Mouse (Mus musculus) layer of hippocampus, postnatal 25 days (tissue): ENCODE measurements at regions not wholly inside any gene's neighbourhood (a gene's known extent, or its start where the extent isn't known, plus 50 kb on each side); places are given as distances from the start of the nearest gene placed in this dataset.
A peak's percentile ranks its signal among the peaks of the same experiment; 100 is the strongest.

Experiments used
- DNase-seq, 2 experiments: peaks; one replicate each; pipeline ENCODE4 v3.0.0; 2022; ENCODE audit warnings: mixed read lengths in 2 of 2, low spot score in 1 of 2; ENCODE audit errors: extremely low spot score in 1 of 2

DNA sequence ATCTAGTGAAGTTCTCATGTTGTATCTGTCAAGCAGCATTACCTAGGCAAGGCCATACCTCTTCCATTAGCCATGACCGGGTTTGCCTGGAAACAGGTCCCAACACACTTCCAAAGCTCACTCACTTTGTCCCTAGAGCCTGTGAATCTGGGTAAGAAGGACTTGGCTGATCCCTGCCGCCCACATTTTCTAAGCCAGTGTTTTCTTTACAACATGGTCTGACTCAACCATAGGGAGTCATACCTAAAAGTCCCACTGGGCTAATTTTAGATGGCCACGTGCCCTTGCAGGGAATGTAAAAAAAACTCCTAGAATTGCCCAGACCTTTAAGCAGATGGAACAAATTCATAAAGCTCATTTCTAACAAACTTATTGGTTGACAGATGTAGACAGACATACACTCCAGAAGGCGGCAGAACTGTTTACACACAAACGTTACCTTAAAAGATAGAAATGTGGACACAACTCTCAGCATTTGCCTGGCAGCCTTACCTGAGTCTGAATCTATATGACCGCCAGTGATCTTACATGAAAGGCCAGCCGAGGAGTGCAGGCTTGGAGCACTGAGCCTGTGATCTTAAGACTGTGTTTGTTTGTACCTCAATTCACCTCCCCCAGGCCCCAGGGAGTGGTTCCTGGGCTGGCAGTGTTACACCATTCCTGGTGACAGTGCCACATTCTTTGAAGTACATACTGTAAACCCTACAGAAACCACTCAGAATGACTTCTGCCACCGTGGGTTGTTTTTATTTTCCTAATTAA lies 356.4 kb downstream of the Hs3st3b1 start:
- DNase-seq: no peak

GRCm38 (mm10) chr11:63569785-63570479 lies 352.2 kb downstream of the Hs3st3b1 start:
- no peak for DNase-seq

- no peak for DNase-seq
Measured at GRCm38 (mm10) chr11:63570646-63571045, 351.4 kb downstream of the Hs3st3b1 start.

- DNase-seq: no peak
Measured at GRCm38 (mm10) chr11:63573271-63573670, 348.8 kb downstream of the Hs3st3b1 start.

- DNase-seq: no peak
Measured at GRCm38 (mm10) chr11:63583321-63583720, 338.8 kb downstream of the Hs3st3b1 start.

DNA sequence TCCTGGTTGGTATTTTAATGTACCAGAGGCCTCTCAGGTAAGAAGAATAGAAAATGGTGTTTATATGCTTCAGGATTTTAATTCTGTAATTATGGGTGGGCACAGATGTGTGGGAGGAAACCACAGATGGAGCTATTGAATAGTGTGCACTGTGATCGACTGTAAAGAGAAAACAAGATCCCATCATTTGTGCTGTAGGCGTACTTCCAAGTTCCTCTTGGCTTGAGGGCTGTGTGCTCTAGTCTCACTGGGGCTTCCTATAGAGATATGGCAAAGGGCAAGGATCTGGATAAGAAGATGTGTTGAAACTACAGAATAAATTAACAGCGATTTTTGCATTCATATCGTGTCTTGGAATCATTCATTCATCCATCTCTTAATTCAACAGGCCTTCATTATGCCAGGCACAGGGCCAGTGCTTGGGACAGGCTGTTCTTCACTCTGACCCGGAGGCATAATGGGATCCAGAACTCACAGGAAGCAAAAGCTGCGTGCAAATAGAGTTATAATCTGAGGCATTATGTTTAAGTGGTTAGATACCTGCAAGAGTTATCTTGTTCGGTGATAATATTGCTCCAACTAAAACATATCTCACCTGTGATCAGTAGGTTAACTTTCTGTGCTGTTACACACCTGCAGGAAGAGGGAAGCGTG lies 336.7 kb downstream of the Hs3st3b1 start:
- DNase-seq: peak in 1 of 2 experiments; percentile 8

DNA sequence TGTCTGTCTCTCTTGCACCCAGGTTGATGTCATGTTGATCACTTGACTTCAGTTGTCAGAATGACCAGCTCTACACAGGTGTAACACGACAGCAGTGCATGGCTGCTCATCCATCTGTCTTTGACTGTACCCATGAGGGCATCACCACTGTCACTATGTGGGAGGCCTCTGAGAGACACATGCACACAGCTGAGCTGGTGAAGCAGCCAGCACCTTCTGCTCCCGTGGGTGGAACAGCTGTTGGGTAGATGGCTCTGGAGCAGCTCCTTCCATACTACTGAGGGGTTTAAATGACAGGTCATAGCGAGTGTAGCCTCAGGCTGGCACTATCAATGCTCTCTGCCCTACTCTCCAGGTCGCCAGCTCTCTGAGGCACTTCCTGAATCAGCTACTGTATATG lies 301.9 kb downstream of the Hs3st3b1 start:
- no peak for DNase-seq

- DNase-seq: no peak
Measured at GRCm38 (mm10) chr11:63630336-63630735, 291.8 kb downstream of the Hs3st3b1 start.

DNA sequence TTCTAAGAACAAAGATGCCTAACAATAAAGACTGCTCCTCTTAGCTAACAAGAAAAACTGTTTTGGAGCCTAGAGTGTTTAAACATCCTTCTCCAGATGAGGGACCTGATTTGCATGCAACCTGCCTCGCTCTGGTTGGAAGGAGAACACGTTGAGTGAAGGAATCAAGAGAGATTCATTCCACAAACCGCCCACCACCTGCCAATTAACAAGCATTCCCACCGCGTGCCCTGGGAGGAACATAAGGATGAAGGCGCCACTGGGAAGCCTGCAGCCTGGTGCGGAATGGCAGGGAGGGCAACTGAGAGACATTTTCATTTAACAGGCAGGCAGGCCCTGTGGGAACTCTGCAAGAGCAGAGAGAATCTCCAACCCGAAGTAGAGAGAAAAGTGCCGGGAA lies 265.0 kb downstream of the Hs3st3b1 start:
- no peak for DNase-seq

DNA sequence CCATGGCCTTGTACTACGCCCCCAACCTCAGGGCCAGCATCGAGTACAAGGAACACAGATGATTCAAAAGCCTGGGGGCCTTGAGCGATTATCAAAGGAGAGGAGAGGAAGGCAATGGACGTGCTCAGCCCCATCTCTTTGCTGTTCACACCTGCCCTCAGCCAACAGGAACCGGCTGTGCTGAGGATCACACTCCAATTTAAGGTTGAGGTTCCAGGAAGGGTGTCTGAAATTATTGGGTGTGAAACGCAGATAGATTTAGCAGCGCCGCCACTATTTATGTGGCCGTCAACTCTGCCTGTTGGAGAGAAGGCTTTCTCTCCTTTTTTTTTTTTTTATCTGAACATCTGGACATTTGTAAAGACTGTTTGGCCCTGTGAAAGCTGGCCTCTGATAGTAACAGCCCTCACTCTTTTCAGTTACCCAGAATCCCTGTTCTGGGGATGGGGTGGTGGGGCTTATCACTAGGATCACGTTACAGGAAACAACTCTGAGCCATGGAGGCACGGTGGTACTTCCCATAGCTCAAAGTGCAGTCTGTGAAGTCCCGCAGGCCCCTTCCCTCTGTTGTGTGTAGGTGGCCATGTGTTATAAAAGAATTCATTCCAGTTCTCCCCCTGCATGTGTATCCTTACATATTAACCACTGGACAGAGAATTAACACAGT lies 256.7 kb downstream of the Hs3st3b1 start:
- DNase-seq: no peak

- DNase-seq: no peak
Measured at GRCm38 (mm10) chr11:63670477-63670876, 251.6 kb downstream of the Hs3st3b1 start.

GRCm38 (mm10) chr11:63671816-63672215 lies 250.3 kb downstream of the Hs3st3b1 start:
- no peak for DNase-seq

- DNase-seq: no peak
Measured at GRCm38 (mm10) chr11:63677921-63678320, 244.2 kb downstream of the Hs3st3b1 start.

DNA sequence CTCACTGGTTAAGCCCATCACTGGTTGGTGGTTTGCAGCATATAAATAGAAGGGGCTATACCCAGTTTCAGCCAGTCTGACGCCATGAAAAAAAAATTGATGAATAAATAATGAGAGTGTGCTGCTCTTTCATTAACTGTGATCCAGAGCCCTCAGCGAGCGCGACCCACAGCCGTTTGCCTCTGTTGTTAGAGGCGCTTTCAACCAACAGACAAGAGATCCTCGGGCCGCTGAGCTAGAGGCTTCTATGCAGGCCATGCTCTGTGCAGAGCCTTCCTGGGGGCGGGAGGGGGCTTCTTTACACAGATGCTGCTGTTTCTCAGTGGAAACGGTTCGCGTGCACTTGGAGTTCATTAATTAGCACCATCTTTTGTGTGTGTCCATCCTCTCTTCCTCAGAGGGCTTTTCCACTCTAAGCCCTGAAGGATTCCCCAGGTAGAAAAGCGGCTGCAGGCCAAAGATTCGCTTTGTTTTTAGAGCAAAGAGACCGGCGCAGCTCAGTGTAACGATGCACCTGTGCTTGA lies 243.6 kb downstream of the Hs3st3b1 start:
- no peak for DNase-seq

GRCm38 (mm10) chr11:63679491-63679890 lies 242.6 kb downstream of the Hs3st3b1 start:
- DNase-seq: no peak

GRCm38 (mm10) chr11:63684228-63684980 lies 237.7 kb downstream of the Hs3st3b1 start:
- no peak for DNase-seq

- DNase-seq: peak in 1 of 2 experiments; percentile 39
Measured at GRCm38 (mm10) chr11:63691041-63691440, 231.0 kb downstream of the Hs3st3b1 start.

DNA sequence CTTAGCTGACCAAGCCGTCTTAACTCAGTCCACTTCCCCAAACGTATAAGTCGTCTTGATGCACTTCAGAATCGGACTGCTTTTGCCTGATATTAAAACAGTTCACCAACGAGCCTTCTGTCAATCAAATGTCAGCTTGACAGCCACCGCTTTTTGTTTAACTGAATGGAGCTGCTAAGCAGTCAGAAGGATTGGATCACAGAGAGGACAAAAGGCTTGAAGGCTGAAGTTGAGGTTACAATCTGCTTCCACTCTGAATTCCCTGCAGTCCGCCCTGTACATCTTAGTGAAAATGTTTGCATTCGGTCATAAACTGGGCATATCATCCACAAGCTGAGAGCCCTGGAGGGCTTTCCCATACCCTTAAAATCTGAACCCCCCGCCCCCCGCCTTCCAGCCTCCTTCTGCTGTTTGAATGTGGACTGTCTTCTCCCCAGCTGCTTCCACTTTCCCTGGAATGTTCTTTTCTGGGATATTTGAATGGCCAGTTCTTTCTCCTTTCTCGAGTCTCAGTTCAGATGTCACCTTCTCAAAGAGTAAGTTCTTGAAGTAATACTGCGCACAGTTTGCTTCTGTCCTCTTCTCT lies 217.0 kb downstream of the Hs3st3b1 start:
- DNase-seq: no peak

DNA sequence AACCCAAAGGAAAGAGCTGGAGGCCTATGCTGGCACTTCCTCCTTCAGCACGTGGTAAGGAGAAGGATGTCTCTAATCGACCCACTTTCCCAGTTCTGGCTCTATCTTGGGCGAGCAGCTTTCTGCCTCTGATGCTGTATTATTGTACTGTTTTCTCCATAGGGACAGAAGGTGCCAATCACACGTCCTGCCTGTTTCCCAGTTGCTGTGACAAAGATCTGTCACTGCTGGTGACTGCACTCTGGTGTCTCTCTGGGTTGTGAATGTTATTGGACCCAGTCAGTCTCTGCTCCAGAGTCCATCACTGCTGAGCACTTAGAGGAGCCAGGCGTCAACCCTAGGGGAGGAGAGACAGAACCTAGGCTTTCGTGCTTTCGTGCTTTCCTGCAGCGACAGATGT lies 216.0 kb downstream of the Hs3st3b1 start:
- DNase-seq: no peak

DNA sequence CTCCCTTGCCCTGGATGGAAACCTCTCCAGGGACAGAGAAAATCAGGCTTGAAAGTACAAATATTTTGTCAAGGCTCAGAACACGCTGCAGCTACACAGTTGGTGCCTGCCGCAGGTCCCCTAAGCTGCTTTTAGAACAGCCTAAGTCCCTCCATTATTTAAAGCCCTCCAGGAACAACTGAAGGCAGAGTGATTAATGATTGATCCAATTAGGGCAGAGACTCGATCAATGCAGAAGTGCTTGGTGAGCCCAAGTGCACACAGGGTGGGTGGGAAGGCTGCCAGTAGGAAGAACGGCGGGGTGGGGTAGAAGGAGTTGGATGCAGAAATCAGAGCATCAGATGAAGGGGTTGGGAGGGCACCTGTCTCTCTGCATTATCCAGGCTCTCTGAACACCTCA lies 215.0 kb downstream of the Hs3st3b1 start:
- no peak for DNase-seq
